ENCODE assay signal across 8 mouse cellular contexts in the genomic region with DNA sequence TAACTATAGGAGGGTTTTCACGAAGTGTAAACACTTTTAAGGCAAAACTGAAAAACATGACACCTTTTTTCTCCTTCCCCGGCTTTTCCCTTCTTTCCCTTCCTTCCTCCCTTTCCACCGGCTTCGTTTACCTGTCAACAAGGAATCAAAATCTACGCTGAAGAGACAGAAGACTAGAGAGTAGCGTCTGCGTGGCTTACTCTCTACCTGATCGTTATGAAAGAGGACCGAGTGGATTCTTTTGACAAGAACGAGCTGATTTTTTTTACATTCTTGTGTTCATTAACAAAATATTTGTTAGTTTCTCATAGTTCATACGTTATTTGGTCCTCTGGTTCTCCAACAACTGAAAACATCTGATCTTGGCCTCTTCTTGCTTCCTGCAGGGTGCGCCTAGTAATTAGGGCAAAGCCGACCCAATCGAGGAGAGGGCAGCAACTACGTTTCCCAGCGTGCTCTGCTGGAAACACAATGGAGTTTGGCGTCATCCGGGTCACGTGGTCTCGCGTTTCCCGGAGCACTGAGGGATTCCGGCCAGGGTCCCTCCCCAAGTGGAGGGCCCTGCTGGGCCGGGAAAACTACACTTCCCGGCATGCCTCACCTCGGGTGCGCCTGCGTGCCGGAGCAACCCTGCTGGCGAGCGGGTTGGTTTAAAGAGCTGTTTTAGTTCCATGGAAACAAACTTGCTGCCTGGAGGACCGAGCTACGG. TPM values are rescaled to one million over a fixed set of nuclear protein-coding genes. Genes with fewer than 3 reads are reported as not detected.
DNase-seq lines count a peak whose midpoint lies in the region; ATAC-seq and TF ChIP-seq lines count a peak whose summit lies in the region.

A gene (plus strand): TSS at position 526 of the 709 bp plus-strand sequence.

- H3K36me3 ChIP-seq in ES-Bruce4 (ENCODE audit: control insufficient read depth, insufficient read depth, low read length, poor library complexity, severe bottlenecking) = no peaks in the 10 kb centered on the region
- no peaks in the 10 kb centered on the region for H3K36me3 ChIP-seq in forebrain, embryonic 15.5 days
- no peaks in the 10 kb centered on the region for H3K36me3 ChIP-seq in liver, embryonic 16.5 days (ENCODE audit: control insufficient read depth, insufficient read depth)
- H3K36me3 ChIP-seq in neural tube, embryonic 12.5 days = no peaks in the 10 kb centered on the region
- H3K36me3 ChIP-seq in stomach, postnatal 0 days (ENCODE audit: control insufficient read depth, insufficient read depth, low read length) = no peaks in the 10 kb centered on the region

- H3K4me3 ChIP-seq in ES-Bruce4 (ENCODE audit: low read depth, low read length) = peak within 1 kb of the TSS; percentile 90
- peak within 1 kb of the TSS; percentile 52 for H3K4me3 ChIP-seq in forebrain, embryonic 15.5 days
- H3K4me3 ChIP-seq in liver, embryonic 16.5 days (ENCODE audit: low read depth, low read length) = peak within 1 kb of the TSS; percentile 66
- H3K4me3 ChIP-seq in neural tube, embryonic 12.5 days = peak within 1 kb of the TSS; percentile 46
- peak within 1 kb of the TSS; percentile 49 for H3K4me3 ChIP-seq in stomach, postnatal 0 days (ENCODE audit: low read depth, low read length)

- H3K9me3 ChIP-seq in ES-Bruce4 (replicated peaks; ENCODE audit: control insufficient read depth, insufficient read depth, low read length, poor library complexity, severe bottlenecking) = no peaks in the 10 kb centered on the region
- H3K9me3 ChIP-seq in forebrain, embryonic 15.5 days = no peaks in the 10 kb centered on the region
- H3K9me3 ChIP-seq in liver, embryonic 16.5 days (replicated peaks; ENCODE audit: control insufficient read depth, low read length) = no peaks in the 10 kb centered on the region
- H3K9me3 ChIP-seq in neural tube, embryonic 12.5 days = no peaks in the 10 kb centered on the region
- H3K9me3 ChIP-seq in stomach, postnatal 0 days (ENCODE audit: control insufficient read depth, low read length) = no peaks in the 10 kb centered on the region

- intact Hi-C loops in heart, postnatal 14 days (cut with DNase I) = loop anchor here (5.0 kb wide), 1 partner anchor 343 kb away; no protein-coding TSS in a partner anchor

- WGBS in forebrain, embryonic 15.5 days = 16% methylated on average over 33 of the region's 33 CpGs
- WGBS in large intestine, adult 2 months = 13% methylated on average over 33 of the region's 33 CpGs
- 16% methylated on average over 33 of the region's 33 CpGs for WGBS in liver, embryonic 16.5 days (ENCODE audit: insufficient replicate concordance)
- WGBS in neural tube, embryonic 12.5 days = 19% methylated on average over 33 of the region's 33 CpGs
- 13% methylated on average over 33 of the region's 33 CpGs for WGBS in stomach, postnatal 0 days

- ATAC-seq in cerebellum, adult (ENCODE audit: insufficient number of reproducible peaks, low FRiP score, low TSS enrichment) = peak; percentile 99
- ATAC-seq in forebrain, embryonic 15.5 days (replicated peaks) = peak; percentile 100
- ATAC-seq in liver, embryonic 16.5 days (ENCODE audit: low read depth) = peak; percentile 97
- ATAC-seq in neural tube, embryonic 12.5 days (ENCODE audit: low FRiP score, low read depth) = peak; percentile 100
- ATAC-seq in stomach, postnatal 0 days (ENCODE audit: low FRiP score, low TSS enrichment) = peak; percentile 100

- H3K27me3 ChIP-seq in ES-Bruce4 (ENCODE audit: control insufficient read depth, insufficient read depth, low read length, poor library complexity, severe bottlenecking) = no peaks in the 10 kb centered on the region
- H3K27me3 ChIP-seq in forebrain, embryonic 15.5 days = no peaks in the 10 kb centered on the region
- H3K27me3 ChIP-seq in liver, embryonic 16.5 days (ENCODE audit: control insufficient read depth, insufficient read depth, low read depth, low read length) = no peaks in the 10 kb centered on the region
- H3K27me3 ChIP-seq in neural tube, embryonic 12.5 days (replicated peaks) = no peaks in the 10 kb centered on the region
- no peaks in the 10 kb centered on the region for H3K27me3 ChIP-seq in stomach, postnatal 0 days (ENCODE audit: control insufficient read depth, insufficient read depth, low read length)

- no peaks in the 10 kb centered on the region for H3K4me1 ChIP-seq in ES-Bruce4 (ENCODE audit: control insufficient read depth, insufficient read depth, low read length)
- H3K4me1 ChIP-seq in forebrain, embryonic 15.5 days = peaks cover 5% of the 10 kb centered on the region
- H3K4me1 ChIP-seq in liver, embryonic 16.5 days (ENCODE audit: control insufficient read depth, low read depth, low read length) = no peaks in the 10 kb centered on the region; the same call in 1 of the 2 replicates
- peaks cover 7% of the 10 kb centered on the region for H3K4me1 ChIP-seq in neural tube, embryonic 12.5 days
- H3K4me1 ChIP-seq in stomach, postnatal 0 days (replicated peaks; ENCODE audit: control insufficient read depth, insufficient read depth) = 0 out of 2 replicates have a peak, but pooled peaks cover 3% of the 10 kb centered on the region

- H3K27ac ChIP-seq in ES-Bruce4 (ENCODE audit: insufficient read depth, low read length) = peak within 1 kb of the TSS; percentile 1; the same call in 1 of the 2 replicates
- H3K27ac ChIP-seq in forebrain, embryonic 15.5 days (replicated peaks) = no peak within 1 kb of the TSS; the same call in 1 of the 2 replicates
- no peak within 1 kb of the TSS for H3K27ac ChIP-seq in liver, embryonic 16.5 days (ENCODE audit: low read length)
- no peak within 1 kb of the TSS for H3K27ac ChIP-seq in neural tube, embryonic 12.5 days
- no peak within 1 kb of the TSS for H3K27ac ChIP-seq in stomach, postnatal 0 days (replicated peaks)

- H3K9ac ChIP-seq in ES-Bruce4 (ENCODE audit: low read depth, poor library complexity, severe bottlenecking) = peak within 1 kb of the TSS; percentile 58
- peak within 1 kb of the TSS; percentile 45 for H3K9ac ChIP-seq in forebrain, embryonic 15.5 days (replicated peaks)
- H3K9ac ChIP-seq in liver, embryonic 16.5 days (ENCODE audit: low read depth, low read length) = peak within 1 kb of the TSS; percentile 50
- peak within 1 kb of the TSS; percentile 53 for H3K9ac ChIP-seq in neural tube, embryonic 12.5 days
- H3K9ac ChIP-seq in stomach, postnatal 0 days (ENCODE audit: low read length) = peak within 1 kb of the TSS; percentile 61

- H3K4me2 ChIP-seq in forebrain, embryonic 15.5 days (replicated peaks) = peak within 1 kb of the TSS; percentile 71
- peak within 1 kb of the TSS; percentile 67 for H3K4me2 ChIP-seq in liver, embryonic 16.5 days (ENCODE audit: low read depth, low read length)
- peak within 1 kb of the TSS; percentile 74 for H3K4me2 ChIP-seq in neural tube, embryonic 12.5 days (replicated peaks)
- H3K4me2 ChIP-seq in stomach, postnatal 0 days (replicated peaks; ENCODE audit: low read depth) = peak within 1 kb of the TSS; percentile 69

- peak; percentile 95 to 98 for DNase-seq in heart, postnatal 14 days
- DNase-seq in large intestine, adult 2 months (ENCODE audit: low read depth, low spot score) = peak; percentile 89
- peak; percentile 96 for DNase-seq in stomach, postnatal 0 days (ENCODE audit: low spot score)

- no peak for TF ChIP-seq CTCF in ES-Bruce4 (IDR thresholded peaks at IDR 0.05; ENCODE audit: low read depth, low read length)
- TF ChIP-seq CTCF in stomach, postnatal 0 days (IDR thresholded peaks at IDR 0.05; ENCODE audit: low read depth) = peak; percentile 57

- no peak for TF ChIP-seq EP300 in ES-Bruce4 (IDR thresholded peaks at IDR 0.05; ENCODE audit: insufficient read depth, low read depth, low read length)
- TF ChIP-seq EP300 in stomach, postnatal 0 days (optimal IDR thresholded peaks at IDR 0.05) = no peak

- TF ChIP-seq POLR2A in ES-Bruce4 (IDR thresholded peaks at IDR 0.05; ENCODE audit: insufficient read depth, low read length) = peak; percentile 28

RNA-seq across cellular contexts. Expression of the gene that starts here (rescaled TPM):
- polyA plus RNA-seq in ES-Bruce4 (2011; ENCODE audit: insufficient read depth, insufficient read length, low read depth, missing spikeins) = 0.93 and 2.3 TPM in 2 replicates
- 0.18 TPM in 1 of 2 replicates, not detected in the other for polyA plus RNA-seq in forebrain, embryonic 15.5 days (2015; fragmentation: Nextera tagmentation; extraction: Ambion mirVana)
- total RNA-seq in heart, postnatal 14 days (2021) = under 1 TPM; 0.22 to 0.39 TPM
- polyA plus RNA-seq in large intestine, adult 2 months (2012; rRNA removed) = not detected in 2 replicates
- polyA plus RNA-seq in liver, embryonic 16.5 days (2015; fragmentation: Nextera tagmentation; extraction: Ambion mirVana) = 0.09 and 0.13 TPM in 2 replicates
- 0.23 and 0.42 TPM in 2 replicates for polyA plus RNA-seq in neural tube, embryonic 12.5 days (2016; fragmentation: Nextera tagmentation; extraction: Ambion mirVana)
- not detected in 2 replicates for polyA plus RNA-seq in stomach, postnatal 0 days (2015; fragmentation: Nextera tagmentation; extraction: Ambion mirVana)

Comparison
In these comparisons a context has a peak if more than half of its experiments do, and no peak if none do; other contexts are left out.
1. Peak in ATAC-seq, H3K4me3 ChIP-seq, H3K9ac ChIP-seq and H3K4me2 ChIP-seq in forebrain, embryonic 15.5 days; RNA of the gene not detected or under 1 TPM.
2. Peak in DNase-seq in heart, postnatal 14 days; RNA of the gene not detected or under 1 TPM.
3. Peak in DNase-seq in large intestine, adult 2 months; RNA of the gene not detected or under 1 TPM.
4. Peak in ATAC-seq, H3K4me3 ChIP-seq, H3K9ac ChIP-seq and H3K4me2 ChIP-seq in liver, embryonic 16.5 days; RNA of the gene not detected or under 1 TPM.
5. Peak in ATAC-seq, H3K4me3 ChIP-seq, H3K9ac ChIP-seq and H3K4me2 ChIP-seq in neural tube, embryonic 12.5 days; RNA of the gene not detected or under 1 TPM.
6. Peak in DNase-seq, ATAC-seq, H3K4me3 ChIP-seq, H3K9ac ChIP-seq and H3K4me2 ChIP-seq in stomach, postnatal 0 days; RNA of the gene not detected or under 1 TPM.